Comparison of ENCODE assay signal across 8 mouse cellular contexts in the genomic region with DNA sequence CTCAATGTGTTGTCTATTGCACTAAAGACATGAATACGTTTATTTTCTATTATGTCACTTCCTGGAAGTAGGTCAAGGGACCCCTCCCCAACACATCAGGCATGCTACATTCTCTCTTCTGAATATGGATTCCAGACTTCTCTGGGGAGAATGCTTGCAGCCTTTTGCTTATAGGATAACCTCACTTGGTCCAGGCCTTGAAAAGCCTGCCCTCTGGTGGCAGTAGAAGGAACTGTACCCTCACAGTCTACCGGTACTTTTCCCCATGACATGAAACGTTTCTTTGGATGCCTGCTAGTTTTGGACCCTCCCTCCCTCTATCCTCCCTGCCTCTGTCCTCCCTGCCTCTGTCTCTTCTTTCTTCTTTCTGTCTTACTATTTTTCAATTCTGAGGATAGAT. TPM values are rescaled to one million over a fixed set of nuclear protein-coding genes. Genes with fewer than 3 reads are reported as not detected.
A peak's percentile ranks its signal among the peaks of the same experiment; 100 is the strongest.
DNase-seq lines count a peak whose midpoint lies in the region.

No protein-coding gene starts in this region.

- intact Hi-C loops in gastrocnemius, postnatal 14 days (cut with DNase I; ENCODE audit: low total_unique reads) = no loop called here

- peak; percentile 87 to 89 for DNase-seq in B cell, adult 2 months
- peak; percentile 41 for DNase-seq in MEL-GATA-1-ER (ENCODE audit: extremely low read depth, low read depth)
- peak; percentile 73 for DNase-seq in cerebellum, adult 8-10 months
- peak; percentile 51 for DNase-seq in gastrocnemius, postnatal 14 days
- DNase-seq in kidney, postnatal 14 days = peak; percentile 79
- peak; percentile 70 to 76 for DNase-seq in lung, adult 18-20 months
- peak; percentile 83 to 85 for DNase-seq in right cerebral cortex, postnatal 10 days (ENCODE audit: low spot score in 2 of 2)
- peak; percentile 75 for DNase-seq in urinary bladder, postnatal 25 days (ENCODE audit: low spot score)

RNA-seq across cellular contexts. Expression of a gene that starts 31.0 kb away (rescaled TPM):
- not detected for total RNA-seq in gastrocnemius, postnatal 14 days (2021)

RNA-seq across cellular contexts. Expression of a gene that starts 33.8 kb away (rescaled TPM):
- 10 to 100 TPM; 36.8 to 41.0 TPM for total RNA-seq in gastrocnemius, postnatal 14 days (2021)

RNA-seq across cellular contexts. Expression of a gene that starts 42.1 kb away (rescaled TPM):
- total RNA-seq in gastrocnemius, postnatal 14 days (2021) = not detected

RNA-seq across cellular contexts. Expression of a gene that starts 45.3 kb away (rescaled TPM):
- 10 to 100 TPM; 14.6 to 20.6 TPM for total RNA-seq in gastrocnemius, postnatal 14 days (2021)

RNA-seq across cellular contexts. Expression of a gene that starts 54.1 kb away (rescaled TPM):
- total RNA-seq in gastrocnemius, postnatal 14 days (2021) = not detected

Comparison
In these comparisons a context has a peak if more than half of its experiments do, and no peak if none do; other contexts are left out.
1. Peak in every context shown above with its lines: DNase-seq.